Mouse (Mus musculus): ENCODE measurements around the gene Zfp148.
A peak's percentile ranks its signal among the peaks of the same experiment; 100 is the strongest.
"Not testable (repeated sequence)": the region's sequence is repeated elsewhere in the genome, so short reads cannot be mapped to it uniquely, and the experiment has no call there.

Gene Zfp148

DNA sequence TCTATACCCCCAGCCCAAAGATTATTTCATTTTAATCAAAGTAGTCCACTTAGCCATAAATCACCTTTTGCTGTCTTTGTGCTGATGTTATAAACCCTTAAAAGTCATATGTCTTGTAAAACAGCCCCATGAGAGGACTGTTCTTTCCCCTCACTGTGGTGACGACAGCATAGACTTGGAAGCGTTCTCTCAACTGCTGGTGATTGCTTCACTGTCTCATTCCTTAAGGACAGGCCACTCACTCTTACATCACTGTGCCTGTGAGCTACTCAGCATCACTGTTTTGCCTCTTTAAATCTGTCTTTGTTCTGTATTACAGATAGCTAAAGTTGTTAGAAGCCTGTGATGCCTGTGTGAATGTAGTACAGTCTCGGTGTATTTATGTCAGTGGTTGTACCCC lies 80.8 kb downstream of the Zfp148 start:
- DNase-seq (ENCODE audit: low spot score), result no peak

DNA sequence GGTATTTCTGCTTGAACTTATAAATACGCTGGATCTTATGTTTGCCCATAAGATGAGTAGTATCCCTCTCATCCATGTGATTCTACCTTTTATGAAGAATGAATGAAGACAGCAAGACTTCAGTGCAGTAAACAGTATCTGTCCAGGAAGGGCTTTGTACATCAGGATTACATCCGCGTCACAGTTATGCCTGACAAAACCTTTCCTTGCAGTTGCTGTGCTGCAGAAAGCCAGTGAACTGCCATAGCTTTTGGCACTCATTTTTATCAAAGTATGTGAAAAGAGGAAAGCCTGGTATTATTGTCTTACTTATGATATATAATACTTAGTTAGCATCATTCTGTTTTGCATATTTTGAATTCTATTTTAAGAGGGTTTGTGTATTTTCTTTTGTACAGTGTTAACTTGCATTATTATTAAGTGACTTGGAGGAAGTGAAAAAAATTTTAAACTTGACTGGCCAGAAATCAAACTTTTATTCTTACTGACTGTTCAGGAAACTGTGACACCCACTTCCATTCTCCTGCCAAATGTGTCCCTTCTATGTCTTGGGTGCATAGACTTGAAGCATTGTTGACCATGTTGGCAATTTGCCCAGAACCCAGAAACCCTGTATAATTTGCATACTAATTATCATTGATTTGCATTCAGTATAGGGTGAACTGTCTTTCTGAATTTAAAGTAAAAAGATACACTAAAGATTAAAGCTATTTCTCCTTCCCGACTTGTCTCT lies 84.0 kb downstream of the Zfp148 start:
- peak; percentile 28 for DNase-seq (ENCODE audit: low spot score)

DNA sequence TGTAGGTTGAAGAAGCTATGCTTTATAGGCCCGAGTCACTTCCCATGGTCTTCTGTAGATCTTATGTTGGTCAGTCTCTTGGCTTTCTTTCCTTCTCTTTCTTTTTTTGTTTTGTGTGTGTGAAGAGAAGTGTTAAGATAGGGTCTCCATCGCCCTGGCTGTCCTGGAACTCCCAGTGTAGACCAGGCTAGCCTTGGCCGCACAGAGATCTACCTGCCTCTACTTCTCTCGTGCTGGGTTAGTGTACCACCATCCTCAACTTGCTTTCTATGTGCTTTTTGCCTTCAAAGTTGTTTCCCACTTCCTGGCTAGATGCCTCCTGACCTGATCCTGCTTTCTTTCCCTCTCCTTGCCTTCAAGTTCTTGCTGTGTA lies 84.6 kb downstream of the Zfp148 start:
- no peak for DNase-seq (ENCODE audit: low spot score)

DNA sequence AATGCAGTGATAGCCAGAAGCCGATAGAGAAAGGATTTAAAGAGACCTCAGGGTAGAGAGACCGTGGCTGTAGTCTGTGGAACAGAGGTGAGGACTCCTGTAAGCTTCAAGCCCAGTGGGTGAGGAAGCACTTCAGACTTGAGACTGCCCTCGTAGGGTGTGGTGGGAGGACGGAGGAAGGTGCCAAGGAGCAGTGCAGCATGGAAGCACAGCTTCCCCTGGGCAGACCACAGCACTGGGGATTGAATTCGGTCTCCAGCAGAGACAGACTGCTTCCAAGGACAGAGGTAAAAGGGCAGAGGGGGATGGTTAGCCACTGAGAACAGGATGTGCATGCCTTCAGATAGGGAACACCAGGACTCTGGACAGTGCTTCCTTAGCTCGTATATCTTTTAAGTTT lies 86.8 kb downstream of the Zfp148 start:
- DNase-seq (ENCODE audit: low spot score), result no peak

DNA sequence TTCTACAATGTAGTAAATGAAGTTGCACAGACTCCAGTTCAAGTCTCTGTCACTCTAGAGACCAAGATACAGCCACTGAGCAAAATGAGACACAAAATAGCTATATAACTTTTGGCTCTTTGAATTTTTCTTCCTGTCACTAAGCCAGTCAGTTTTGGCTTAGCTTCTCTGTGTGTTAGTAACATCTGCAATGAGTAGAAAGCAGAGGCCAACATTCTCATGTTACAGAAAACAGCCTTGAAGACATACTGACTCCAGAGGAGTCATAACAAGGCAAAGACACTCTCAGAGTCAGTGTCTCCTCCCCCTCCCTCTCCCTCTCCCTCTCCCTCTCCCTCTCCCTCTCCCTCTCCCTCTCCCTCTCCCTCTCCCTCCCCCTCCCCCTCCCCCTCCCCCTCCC lies 89.3 kb downstream of the Zfp148 start:
- no peak for DNase-seq (ENCODE audit: low spot score)

DNA sequence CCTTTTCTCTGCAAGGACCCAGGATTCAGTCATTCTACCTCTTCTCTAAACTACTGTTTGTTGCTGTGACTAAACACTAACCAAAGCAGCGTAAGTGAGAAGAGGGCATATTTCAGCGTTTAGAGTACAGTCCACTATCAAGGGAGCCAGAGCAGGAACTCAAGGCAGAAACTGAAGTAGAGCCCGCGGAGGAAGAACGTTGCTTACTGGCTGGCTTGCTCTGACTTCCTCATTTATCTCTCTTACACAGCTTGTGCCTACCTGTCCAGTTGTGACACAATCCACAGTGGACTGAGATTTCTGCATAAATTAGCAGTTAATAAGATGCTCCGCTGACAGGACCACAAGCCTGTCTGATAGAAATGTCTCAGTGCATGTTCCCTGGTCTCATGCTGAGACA lies 93.7 kb downstream of the Zfp148 start:
- DNase-seq (ENCODE audit: low spot score), result no peak

DNA sequence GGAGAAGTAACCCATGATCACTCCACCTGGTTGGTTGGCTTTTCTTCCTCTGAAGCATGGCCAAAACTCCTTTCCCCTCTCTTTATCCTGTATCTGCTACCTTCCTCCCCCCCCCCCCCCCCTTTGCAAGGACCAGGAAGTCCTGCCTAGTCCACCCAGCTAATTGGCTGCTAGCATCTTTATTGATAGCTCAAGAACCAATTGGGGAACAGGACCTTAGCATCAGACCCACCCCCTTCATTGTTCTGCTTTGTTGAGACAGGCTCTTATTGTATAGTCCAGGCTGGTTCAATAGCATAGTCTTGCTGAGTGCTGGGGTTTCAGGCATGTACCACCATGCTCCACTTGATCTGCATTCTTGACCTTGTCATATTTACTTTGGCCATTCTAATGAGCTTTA lies 99.3 kb downstream of the Zfp148 start:
- DNase-seq (ENCODE audit: low spot score), result no peak

DNA sequence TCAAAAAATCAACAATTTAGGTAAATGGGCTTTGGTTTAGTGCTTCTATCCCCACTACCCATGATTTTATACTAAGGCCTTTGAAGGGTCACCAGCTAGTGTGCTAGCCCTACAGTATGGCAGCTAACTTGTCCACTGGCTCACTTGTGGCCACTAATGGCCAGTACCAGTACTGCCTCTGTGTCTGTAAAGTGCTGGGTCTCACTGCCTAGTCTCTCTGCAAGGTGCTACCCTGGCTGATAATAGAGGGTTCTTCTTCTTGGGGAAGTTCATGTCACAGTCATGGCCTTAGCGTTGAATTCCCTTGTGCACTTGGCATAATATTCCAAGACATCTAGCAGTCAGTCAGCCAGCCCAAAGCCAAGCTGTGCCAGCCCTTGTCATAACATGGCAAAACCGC lies 100.5 kb downstream of the Zfp148 start:
- no peak for DNase-seq (ENCODE audit: low spot score)

DNA sequence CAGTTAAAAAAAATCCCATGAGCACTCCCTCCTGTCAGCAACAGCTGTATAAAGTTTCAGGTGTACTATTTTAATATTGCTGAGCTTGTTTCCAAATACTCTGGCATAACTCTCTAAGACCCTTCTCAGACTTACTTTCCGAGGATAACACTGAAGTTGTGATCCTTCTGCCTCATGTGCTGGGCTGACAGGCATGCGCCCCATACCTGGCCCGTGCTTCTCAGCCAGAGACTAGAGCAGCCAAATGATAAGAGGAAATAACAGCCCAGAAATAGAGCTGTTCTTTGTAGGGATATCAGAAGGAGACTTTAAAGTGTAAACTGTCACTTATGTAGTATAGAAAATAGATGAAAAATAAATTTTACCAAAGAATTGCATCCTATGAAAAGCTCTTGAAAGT lies 101.7 kb downstream of the Zfp148 start:
- no peak for DNase-seq (ENCODE audit: low spot score)

DNA sequence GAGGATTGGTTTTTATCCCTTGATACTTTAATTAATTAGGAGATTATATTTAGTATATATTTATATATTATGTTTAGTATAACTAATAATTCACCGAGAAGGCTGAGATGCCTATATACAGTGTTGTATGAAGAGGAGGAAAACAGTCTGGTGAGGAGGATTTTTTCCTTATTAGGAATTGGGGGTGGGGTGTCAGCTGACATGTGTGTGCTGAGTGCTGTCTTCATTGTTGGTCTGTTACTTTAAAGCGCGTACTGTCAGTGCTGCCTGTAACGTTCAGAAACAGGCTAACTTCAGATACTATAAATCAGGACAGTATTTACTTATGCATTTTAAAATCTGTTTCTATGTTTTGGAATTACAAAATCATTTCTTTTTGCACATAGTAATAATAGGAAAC lies 107.1 kb downstream of the Zfp148 start:
- no peak for DNase-seq (ENCODE audit: low spot score)

DNA sequence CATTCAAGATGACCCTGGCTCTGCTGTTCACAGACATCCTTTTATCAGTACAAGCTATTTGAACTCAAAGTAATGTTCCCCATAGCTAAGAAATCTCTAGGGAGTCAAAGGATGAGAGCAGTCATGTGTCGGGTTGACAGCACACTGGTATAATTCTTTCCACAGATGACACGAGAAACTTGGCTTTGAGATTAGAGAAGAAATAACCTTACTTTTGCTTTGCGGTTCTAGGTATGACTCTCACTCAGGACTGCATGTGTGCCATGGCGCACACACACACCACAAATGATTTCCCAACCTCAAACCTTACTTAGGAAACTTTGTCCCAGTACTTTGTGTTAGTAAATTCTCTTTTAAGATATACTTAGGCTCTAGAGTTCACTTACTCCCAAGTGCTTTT lies 113.7 kb downstream of the Zfp148 start:
- no peak for DNase-seq (ENCODE audit: low spot score)

DNA sequence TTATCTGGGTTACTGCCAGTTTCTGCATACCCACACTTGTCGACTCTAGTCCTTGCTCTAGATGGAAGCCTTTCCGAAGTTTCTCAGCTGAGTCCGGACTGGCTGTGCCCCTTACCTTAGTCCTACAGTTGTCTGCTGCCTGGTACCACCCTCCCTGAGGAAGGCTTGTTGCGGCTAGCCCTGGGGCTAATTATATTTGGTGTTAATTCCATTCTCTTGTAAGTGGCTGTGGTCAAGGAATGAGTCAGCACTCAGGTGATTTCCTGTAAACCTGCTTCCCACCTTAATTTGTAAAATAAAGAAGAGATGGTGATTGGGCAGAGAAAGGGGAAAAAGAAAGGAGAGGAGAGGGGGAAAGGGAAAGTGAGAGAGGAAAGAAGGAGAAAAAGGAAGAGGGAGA lies 127.4 kb downstream of the Zfp148 start:
- DNase-seq (ENCODE audit: low spot score), result no peak

DNA sequence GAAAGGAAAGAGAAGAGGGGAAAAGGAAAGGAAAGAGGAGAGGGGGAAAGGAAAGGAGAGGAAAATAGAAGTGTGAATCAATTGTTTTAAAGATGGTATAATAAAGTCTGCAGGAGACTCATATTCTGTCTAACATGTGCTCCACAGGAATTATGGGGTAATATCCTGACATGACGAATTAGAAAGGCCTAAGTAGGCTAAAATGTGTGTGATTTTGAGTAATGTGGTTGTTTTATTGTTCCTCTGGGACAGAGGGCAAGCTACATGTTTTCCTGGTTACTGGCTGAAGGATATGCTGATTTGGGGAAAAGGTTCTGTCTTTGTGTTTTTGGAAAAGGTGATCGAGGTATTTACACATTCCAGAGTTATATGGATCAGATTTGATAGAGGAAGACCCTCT lies 128.6 kb downstream of the Zfp148 start:
- not testable (repeated sequence) for DNase-seq (ENCODE audit: low spot score)

DNA sequence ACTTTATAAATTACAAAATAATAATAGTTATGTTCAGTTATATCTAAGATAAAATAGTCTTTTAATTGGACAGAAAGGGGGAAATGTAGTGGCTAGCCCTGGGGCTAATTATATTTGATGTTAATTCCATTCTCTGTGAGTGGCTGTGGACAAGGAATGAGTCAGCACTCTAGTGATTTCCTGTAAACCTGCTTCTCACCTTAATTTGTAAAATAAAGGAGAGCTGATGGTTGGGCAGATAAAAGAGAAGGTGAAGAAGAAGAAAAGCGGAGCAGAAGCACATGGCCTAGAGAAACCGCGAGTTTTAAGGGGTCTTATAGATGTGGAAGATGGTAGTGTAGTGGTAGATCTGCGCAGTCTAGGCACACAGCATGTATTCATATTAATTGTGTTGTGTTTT lies 130.2 kb downstream of the Zfp148 start:
- DNase-seq (ENCODE audit: low spot score), result not testable (repeated sequence)

DNA sequence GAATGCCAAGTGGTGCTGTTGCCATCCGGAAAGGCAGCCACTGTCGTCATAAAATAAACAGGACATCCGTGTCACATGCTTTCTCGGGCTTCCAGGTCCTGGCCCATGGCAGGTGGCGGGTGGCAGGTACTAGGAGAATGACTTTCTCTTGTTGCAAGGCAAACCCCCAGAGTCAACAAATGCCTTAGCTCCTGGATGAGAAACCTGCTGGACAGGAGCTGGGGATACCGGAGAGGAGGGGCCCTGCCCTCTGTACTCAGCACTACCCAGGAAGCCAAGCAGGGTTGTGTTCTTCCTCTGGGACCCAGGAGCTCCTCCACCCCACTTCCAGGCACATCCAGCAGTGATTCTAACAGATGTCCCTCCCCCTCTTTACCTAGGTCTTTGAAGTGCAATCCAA lies 131.9 kb downstream of the Zfp148 start:
- no peak for DNase-seq (ENCODE audit: low spot score)

DNA sequence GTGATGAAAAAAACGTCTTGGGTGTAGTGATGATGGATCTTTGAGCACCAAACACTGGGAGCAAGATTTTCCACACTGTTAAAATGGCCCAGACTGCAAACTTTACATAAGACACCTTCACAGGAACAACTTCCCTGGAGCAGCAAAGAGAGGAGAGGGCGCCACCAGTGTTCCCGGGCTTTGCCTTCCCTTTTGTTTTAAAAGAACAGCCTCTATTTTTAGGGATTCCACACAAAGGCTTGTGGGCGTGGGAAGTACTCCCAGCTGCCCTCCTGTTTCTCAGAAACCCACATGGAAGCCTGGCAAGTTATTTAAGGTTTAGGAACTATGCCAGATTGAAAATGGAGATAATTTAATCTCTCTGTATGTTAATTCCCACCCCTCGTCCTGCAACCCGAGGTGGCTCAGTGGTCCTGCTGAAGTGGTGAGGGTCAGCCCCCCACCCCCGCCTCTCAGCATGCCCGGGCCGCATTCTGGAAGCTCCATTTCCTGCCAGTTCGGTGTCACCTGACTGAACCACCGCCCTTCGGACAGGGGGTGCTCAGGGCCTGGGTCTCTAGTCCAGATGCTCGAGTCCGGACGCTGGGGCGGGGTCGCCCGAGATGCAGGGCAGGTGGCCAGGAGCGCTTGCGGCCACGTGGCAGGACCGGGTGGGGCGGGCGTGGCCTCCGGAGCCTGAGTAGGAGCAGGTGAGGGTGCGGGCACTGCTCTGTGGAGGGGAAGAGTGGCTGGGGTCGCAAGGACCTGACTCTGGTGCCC lies 136.3 kb downstream of the Zfp148 start, which contains the start of gene Slc12a8:
TSS of gene Slc12a8 (plus strand) at position 522 of the 759 bp plus-strand sequence.
- peak; percentile 73 for DNase-seq (ENCODE audit: low spot score)

DNA sequence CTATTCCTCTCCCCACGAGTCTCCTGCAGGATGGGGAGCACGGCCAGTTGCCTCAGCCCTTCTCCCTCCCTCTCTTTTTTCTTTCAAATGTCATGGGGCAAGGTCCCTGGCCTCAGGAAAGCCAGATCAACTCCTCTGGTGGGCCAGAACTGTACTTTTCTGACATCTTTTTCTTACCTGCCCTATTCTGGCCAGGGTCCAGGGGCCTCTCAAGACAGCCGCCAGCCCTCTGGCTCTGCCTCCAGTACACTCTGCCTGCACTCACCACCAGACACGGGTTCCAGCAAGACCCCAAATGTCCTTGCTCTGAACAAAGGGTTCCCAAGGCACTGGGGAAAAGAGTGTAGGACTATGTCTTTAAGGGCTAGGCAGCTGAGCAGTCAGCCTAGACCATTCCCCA lies 137.0 kb downstream of the Zfp148 start:
- DNase-seq (ENCODE audit: low spot score), result no peak

DNA sequence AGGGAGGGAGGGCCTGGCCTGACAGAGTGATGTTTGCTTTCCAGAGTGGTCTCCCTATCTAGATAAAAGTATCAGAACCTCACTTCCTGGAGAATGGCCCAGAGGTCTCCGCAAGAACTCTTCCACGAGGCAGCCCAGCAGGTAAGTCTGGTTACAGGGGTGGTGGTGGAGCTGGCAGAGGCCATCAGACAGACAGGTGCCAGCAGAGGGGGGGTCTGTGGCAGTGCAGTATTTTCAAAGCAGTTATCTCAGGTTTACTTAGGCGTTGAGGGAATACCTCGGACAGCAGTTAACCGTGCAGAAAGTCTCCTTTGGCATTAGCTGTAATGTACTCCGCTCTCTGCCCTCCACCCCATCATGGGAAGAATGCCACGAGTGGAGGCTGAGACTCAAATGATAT lies 137.6 kb downstream of the Zfp148 start:
- no peak for DNase-seq (ENCODE audit: low spot score)

DNA sequence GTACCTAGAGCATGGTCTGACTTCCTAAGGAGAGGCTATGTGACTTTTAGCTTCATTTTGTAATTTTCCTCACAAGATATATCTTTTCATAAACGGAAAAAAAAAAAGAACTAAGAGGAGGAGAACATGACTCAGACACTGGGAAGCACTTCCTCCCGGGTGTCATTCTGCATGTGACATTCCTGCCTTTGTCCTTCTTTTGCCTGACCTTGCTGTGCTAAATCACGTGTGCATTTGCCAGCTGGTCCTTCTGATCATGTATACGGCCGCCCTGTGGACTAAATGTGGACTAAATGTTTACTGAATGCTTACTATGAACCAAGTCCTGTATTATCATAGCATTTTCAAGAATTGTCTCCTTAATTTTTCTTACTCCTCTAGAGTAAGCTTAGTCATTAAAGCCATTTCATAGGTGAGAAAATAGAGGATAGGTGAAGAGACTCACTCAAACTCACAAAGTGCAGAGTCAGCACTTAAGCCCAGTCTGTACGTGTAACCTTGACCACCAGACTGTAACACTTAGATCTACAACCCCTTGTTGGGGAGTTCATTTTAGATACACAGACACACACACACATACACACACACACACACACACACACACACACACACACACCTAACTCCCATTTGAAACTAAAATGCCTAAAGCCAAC lies 139.4 kb downstream of the Zfp148 start:
- DNase-seq (ENCODE audit: low spot score), result no peak

DNA sequence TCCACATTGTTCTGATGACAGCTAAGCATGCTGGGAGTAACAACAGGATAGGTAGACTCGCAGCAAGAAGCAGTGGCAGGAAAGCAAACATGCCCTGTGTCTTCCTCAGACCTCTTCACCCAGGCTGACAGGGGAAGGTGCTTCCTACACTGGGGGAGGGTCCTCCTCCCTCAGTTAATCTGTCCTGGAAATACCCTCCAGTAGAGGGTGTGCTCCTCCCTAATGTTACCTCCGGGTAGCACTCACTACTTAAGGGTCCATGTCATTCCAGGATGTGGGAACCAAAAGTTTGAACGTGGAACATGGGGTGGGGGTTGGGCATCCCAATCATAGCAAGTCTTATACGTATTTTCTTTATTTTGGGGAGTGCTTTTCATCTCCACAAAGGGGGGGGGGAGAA lies 141.9 kb downstream of the Zfp148 start:
- DNase-seq (ENCODE audit: low spot score), result no peak

DNA sequence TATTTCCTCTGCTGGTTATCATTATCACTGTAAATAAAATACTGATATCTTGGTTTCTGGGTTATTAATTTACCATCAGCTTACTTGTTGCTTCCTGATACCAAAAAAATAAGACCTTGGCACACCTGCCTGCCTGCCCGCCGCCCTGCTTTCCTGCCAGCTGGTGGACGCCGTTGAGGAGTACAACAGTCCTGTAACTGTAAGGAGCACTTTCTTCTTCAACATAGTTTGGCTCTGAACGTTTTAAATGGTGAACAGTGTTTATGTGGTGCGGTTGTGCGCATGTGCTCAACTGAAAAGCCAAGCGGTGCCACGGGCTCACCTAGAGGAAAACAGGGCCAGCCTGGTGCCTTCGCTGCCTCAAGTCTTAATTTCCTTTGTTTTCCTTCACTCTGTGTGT lies 142.9 kb downstream of the Zfp148 start:
- DNase-seq (ENCODE audit: low spot score), result no peak

DNA sequence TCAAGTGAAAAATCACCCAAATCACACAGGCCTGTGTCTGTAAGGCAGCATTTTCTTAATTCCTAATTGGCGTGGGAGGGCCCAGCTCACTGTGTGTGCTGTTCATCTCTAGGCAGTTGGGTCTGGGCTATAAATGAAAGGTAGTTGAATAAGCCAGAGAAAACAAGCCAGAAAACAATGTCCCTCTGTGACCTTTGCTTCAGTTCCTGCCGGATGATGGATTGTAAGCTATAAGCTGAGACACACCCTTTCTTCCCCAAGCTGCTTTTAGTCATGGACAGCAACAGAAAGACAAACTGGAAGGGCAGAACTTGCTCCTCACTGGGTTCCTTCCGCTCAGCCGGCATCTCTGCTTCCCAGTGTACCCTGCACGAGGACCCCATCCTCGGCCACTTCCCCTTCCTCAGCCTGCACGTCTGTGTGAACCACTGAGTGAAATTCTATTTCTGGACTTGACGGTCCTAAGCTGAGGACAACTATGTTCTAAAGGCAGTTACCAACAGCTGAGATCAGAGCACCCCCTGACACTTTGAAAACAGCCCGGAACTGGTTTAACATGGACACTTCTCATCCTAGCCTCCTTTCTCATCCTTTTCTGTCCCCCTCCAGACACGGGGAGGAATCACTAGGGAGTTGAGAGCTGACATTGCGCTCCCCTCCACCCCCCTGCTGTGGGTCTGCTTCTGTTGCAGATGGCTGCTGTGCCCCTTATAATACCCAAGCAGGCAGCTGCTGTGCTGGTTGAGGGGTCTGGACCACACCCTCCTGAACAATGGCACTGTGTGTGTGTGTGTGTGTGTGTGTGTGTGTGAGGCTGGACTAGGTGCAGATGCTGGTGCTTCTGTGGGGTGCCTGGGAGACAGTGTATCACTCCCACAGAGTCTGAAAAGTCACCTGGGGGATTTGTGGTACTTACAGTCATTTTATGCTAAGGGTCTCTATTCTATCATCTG lies 149.1 kb downstream of the Zfp148 start:
- no peak for DNase-seq (ENCODE audit: low spot score)

Measured in left cerebral cortex, adult 11 months (tissue).